Mouse (Mus musculus): ENCODE measurements around the gene Nsf. TPM values are rescaled to one million over a fixed set of nuclear protein-coding genes. Genes with fewer than 3 reads are reported as not detected.

Gene Nsf
- polyA plus RNA-seq, 1 experiment: 131 TPM

DNA sequence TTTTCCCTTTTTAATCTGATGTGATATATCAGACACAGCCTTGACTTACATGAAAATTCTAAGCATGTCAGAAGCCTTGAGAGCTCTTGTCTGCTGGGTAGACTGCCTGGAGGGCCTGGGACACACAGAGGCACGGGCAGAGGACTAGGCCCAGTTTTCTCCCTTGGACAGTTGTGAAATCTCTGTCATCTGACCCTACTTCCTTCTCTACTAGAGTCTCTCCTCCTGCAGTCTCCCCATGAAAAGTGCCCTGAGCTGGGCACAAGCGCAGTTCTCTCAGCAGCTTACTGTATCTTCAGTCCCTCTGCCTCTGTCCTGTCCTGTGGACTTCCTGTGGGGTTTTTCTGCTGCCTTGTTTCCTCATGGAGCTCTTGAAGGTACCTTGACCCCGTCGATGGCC lies 25.5 kb upstream of the Nsf start:
- TF ChIP-seq CTCF (IDR thresholded peaks at IDR 0.05; ENCODE audit: borderline replicate concordance, extremely low read depth, insufficient read depth, insufficient read length): no peak
- no peak for DNase-seq (ENCODE audit: low read depth)

- no peak for TF ChIP-seq CTCF (IDR thresholded peaks at IDR 0.05; ENCODE audit: borderline replicate concordance, extremely low read depth, insufficient read depth, insufficient read length)
- TF ChIP-seq POLR2A (IDR thresholded peaks at IDR 0.05; ENCODE audit: borderline replicate concordance, extremely low read depth, insufficient read depth, insufficient read length, poor library complexity, severe bottlenecking): no peak
- DNase-seq (ENCODE audit: low read depth): no peak
These were observed 17.0 kb upstream of the Nsf start for GRCm38 (mm10) chr11:103970876-103971275.

DNA sequence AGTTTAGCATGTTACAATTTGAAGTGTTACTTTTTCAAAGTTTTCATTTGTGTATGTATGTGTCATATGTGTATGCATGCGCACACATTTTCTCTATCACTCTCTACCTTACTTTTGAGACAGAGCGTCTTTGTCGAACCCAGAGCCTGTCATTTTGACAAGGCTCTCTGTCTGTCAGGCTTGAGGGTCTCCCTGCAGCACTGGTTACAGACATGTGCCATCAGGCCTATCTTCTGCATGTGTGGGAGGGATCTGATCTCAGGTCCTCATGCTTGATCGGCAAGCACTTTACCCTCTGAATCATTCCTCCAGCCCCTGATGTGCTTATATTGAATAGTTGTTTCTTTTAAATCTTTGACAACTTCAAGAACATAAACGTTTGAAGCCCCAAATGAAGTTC lies 15.4 kb upstream of the Nsf start:
- no peak for DNase-seq (ENCODE audit: low read depth)
- TF ChIP-seq CTCF (IDR thresholded peaks at IDR 0.05; ENCODE audit: borderline replicate concordance, extremely low read depth, insufficient read depth, insufficient read length): no peak
- TF ChIP-seq POLR2A (IDR thresholded peaks at IDR 0.05; ENCODE audit: borderline replicate concordance, extremely low read depth, insufficient read depth, insufficient read length, poor library complexity, severe bottlenecking): no peak

DNA sequence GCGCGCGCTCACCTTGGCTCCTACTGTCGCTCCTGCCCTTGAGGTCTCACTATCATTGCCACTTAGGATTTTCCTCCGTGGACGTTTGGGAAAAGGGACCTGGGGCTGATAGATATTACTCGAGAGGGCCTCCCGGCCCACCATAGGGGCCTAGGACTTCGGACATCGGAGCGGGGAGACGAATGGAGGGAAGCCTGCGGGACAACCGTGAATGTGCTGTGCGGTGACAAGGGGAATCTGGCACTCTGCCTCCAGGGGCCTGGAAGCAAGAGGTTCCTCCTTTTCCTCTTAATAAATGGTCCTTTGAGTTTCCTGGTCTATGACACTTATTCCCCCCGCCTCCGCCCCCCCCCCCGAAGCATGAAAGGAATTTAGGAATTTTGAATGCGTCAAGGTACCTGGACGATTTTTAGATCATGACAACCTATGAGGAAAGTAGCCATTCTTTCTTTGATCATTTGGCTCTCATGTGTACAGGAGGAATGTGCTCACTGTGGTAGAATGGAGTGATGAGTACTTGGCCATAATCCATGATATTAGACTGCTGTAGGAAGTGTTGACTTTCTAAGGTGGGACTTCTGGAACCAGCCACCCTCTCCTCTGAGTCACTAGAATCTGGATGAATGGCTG lies 13.4 kb upstream of the Nsf start:
- peak; percentile 52 for DNase-seq (ENCODE audit: low read depth)
- TF ChIP-seq POLR2A (IDR thresholded peaks at IDR 0.05; ENCODE audit: borderline replicate concordance, extremely low read depth, insufficient read depth, insufficient read length, poor library complexity, severe bottlenecking): no peak
- no peak for TF ChIP-seq CTCF (IDR thresholded peaks at IDR 0.05; ENCODE audit: borderline replicate concordance, extremely low read depth, insufficient read depth, insufficient read length)

GRCm38 (mm10) chr11:103956866-103957265 lies 3.0 kb upstream of the Nsf start:
- TF ChIP-seq CTCF (IDR thresholded peaks at IDR 0.05; ENCODE audit: borderline replicate concordance, extremely low read depth, insufficient read depth, insufficient read length): no peak
- TF ChIP-seq POLR2A (IDR thresholded peaks at IDR 0.05; ENCODE audit: borderline replicate concordance, extremely low read depth, insufficient read depth, insufficient read length, poor library complexity, severe bottlenecking): no peak
- DNase-seq (ENCODE audit: low read depth): no peak

- no peak for TF ChIP-seq POLR2A (IDR thresholded peaks at IDR 0.05; ENCODE audit: borderline replicate concordance, extremely low read depth, insufficient read depth, insufficient read length, poor library complexity, severe bottlenecking)
- TF ChIP-seq CTCF (IDR thresholded peaks at IDR 0.05; ENCODE audit: borderline replicate concordance, extremely low read depth, insufficient read depth, insufficient read length): no peak
- DNase-seq (ENCODE audit: low read depth): no peak
These were observed 592 bp downstream of the Nsf start for GRCm38 (mm10) chr11:103953032-103953895.

DNA sequence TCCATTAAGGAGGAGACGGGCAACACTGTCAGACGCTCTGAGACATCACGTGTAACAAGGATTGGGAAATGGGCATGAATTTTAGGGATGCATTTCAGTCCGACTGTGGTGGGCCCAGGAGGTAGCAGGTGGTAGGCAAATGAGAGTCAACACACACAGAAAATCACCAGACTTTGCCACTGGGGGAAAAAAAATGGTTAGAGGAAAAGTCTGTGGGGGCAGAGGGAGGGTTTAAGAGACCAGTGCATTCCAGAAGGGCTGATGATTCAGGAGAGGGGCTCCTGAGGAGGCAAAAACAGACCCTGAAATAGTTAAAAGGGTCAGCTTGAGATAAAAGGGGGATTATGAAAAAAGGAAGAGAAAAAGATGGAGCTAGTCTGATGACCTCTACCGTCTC lies 1.2 kb downstream of the Nsf start:
- no peak for DNase-seq (ENCODE audit: low read depth)
- TF ChIP-seq CTCF (IDR thresholded peaks at IDR 0.05; ENCODE audit: borderline replicate concordance, extremely low read depth, insufficient read depth, insufficient read length) (no peak), POLR2A (IDR thresholded peaks at IDR 0.05; ENCODE audit: borderline replicate concordance, extremely low read depth, insufficient read depth, insufficient read length, poor library complexity, severe bottlenecking) (no peak)

GRCm38 (mm10) chr11:103951106-103951505 lies 2.8 kb downstream of the Nsf start:
- TF ChIP-seq POLR2A (IDR thresholded peaks at IDR 0.05; ENCODE audit: borderline replicate concordance, extremely low read depth, insufficient read depth, insufficient read length, poor library complexity, severe bottlenecking): no peak
- TF ChIP-seq CTCF (IDR thresholded peaks at IDR 0.05; ENCODE audit: borderline replicate concordance, extremely low read depth, insufficient read depth, insufficient read length): no peak
- no peak for DNase-seq (ENCODE audit: low read depth)

DNA sequence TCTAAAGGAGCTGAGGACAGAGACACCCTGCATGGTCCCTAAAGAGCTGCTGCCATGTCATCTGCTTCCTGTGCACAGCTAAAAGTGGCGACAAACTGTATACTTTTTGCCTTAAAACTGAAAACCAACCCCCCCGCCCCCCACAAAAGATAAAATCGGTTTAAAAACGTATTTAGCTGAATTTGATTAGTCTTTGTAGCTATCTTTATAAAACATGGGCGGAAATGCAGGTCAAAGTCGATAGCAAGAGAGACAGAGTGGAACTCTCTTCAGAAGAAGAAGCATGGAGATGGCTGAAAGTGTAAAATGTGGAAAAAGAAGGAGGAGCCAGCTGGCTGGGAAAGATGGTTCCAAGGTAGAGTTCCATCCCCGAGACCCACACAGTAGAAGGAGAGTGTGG lies 4.9 kb downstream of the Nsf start:
- no peak for TF ChIP-seq CTCF (IDR thresholded peaks at IDR 0.05; ENCODE audit: borderline replicate concordance, extremely low read depth, insufficient read depth, insufficient read length)
- TF ChIP-seq POLR2A (IDR thresholded peaks at IDR 0.05; ENCODE audit: borderline replicate concordance, extremely low read depth, insufficient read depth, insufficient read length, poor library complexity, severe bottlenecking): no peak
- no peak for DNase-seq (ENCODE audit: low read depth)

GRCm38 (mm10) chr11:103942740-103943139 lies 11.1 kb downstream of the Nsf start:
- TF ChIP-seq CTCF (IDR thresholded peaks at IDR 0.05; ENCODE audit: borderline replicate concordance, extremely low read depth, insufficient read depth, insufficient read length) (no peak), POLR2A (IDR thresholded peaks at IDR 0.05; ENCODE audit: borderline replicate concordance, extremely low read depth, insufficient read depth, insufficient read length, poor library complexity, severe bottlenecking) (no peak)
- no peak for DNase-seq (ENCODE audit: low read depth)

GRCm38 (mm10) chr11:103941351-103941750 lies 12.5 kb downstream of the Nsf start:
- no peak for TF ChIP-seq CTCF (IDR thresholded peaks at IDR 0.05; ENCODE audit: borderline replicate concordance, extremely low read depth, insufficient read depth, insufficient read length)
- no peak for TF ChIP-seq POLR2A (IDR thresholded peaks at IDR 0.05; ENCODE audit: borderline replicate concordance, extremely low read depth, insufficient read depth, insufficient read length, poor library complexity, severe bottlenecking)
- DNase-seq (ENCODE audit: low read depth): no peak

DNA sequence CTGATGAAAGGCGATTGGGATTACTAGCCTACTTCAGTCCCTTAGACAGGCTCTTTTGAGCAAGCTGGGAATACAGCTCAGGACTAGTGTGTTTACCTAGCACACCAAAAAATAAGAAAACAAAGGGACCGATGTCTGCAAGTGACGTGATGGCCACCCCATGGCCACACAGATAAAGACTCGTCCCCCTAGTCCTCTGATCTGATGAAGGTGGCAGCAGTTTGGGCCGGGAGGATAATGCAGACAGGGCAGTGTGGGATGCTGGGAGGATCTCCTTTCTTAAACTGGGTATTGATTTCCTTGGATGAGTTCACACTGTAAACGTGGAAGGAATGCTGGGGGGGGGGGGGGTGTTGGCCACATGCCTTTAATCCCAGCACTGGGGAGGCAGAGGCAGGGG lies 13.0 kb downstream of the Nsf start:
- no peak for DNase-seq (ENCODE audit: low read depth)
- TF ChIP-seq CTCF (IDR thresholded peaks at IDR 0.05; ENCODE audit: borderline replicate concordance, extremely low read depth, insufficient read depth, insufficient read length) (no peak), POLR2A (IDR thresholded peaks at IDR 0.05; ENCODE audit: borderline replicate concordance, extremely low read depth, insufficient read depth, insufficient read length, poor library complexity, severe bottlenecking) (no peak)

All from brain, embryonic 14.5 days (tissue).